Mouse (Mus musculus) limb, embryonic 13.5 days (tissue): ENCODE data around the gene Gpr152. TPM values are rescaled to one million over a fixed set of nuclear protein-coding genes. Genes with fewer than 3 reads are reported as not detected.
A peak's percentile ranks its signal among the peaks of the same experiment; 100 is the strongest.

Experiments used
- ATAC-seq: fragments of 200-750 bp; cut with Nextera tagmentation; 2 replicates; pipeline ENCODE4 v1.8.0; 2017; ENCODE audit warnings: low read depth, moderate number of reproducible peaks, moderate TSS enrichment; ENCODE audit not compliant: low FRiP score
- H3K27ac ChIP-seq: fragments of 300-500 bp; sonication (generic); 2 replicates; pipeline ENCODE4 v1.5.1; 2015; ENCODE audit warnings: inconsistent platforms, mild to moderate bottlenecking, moderate library complexity
- H3K27me3 ChIP-seq: fragments of 300-500 bp; sonication (generic); 2 replicates; pipeline ENCODE4 v1.6.1; 2015; ENCODE audit warnings: mild to moderate bottlenecking, inconsistent platforms
- H3K36me3 ChIP-seq: fragments of 300-500 bp; sonication (generic); 2 replicates; pipeline ENCODE4 v1.6.1; 2015; ENCODE audit warnings: inconsistent platforms, mild to moderate bottlenecking, moderate library complexity
- H3K4me1 ChIP-seq: fragments of 300-500 bp; sonication (generic); 2 replicates; pipeline ENCODE4 v1.6.1; 2015; ENCODE audit warnings: inconsistent platforms
- H3K4me2 ChIP-seq: fragments of 300-500 bp; sonication (generic); replicated peaks from 2 replicates; pipeline ENCODE4 v1.6.1; 2015; ENCODE audit warnings: inconsistent platforms, mild to moderate bottlenecking, moderate library complexity
- H3K4me3 ChIP-seq: fragments of 300-500 bp; sonication (generic); 2 replicates; pipeline ENCODE4 v1.5.1; 2015; ENCODE audit warnings: moderate library complexity, mild to moderate bottlenecking, inconsistent platforms
- H3K9ac ChIP-seq: fragments of 300-500 bp; sonication (generic); 2 replicates; pipeline ENCODE4 v1.6.1; 2015; ENCODE audit warnings: mild to moderate bottlenecking, inconsistent platforms
- H3K9me3 ChIP-seq: fragments of 300-500 bp; sonication (generic); 2 replicates; pipeline ENCODE4 v1.6.1; 2016; ENCODE audit warnings: inconsistent platforms
- WGBS: fragments of 180-500 bp; shearing (Covaris S2); methylation state at CpG from one replicate; pipeline ENCODE4 v1.1.7; 2015; 5-methylcytosine and 5-hydroxymethylcytosine counted together
- polyA plus RNA-seq: library from polyadenylated mRNA; unstranded; fragments of >200 nt; fragmentation: Nextera tagmentation; extraction: Ambion mirVana; gene quantifications from 2 replicates; pipeline ENCODE4 v1.2.1, GENCODE M21; 2015

Gene Gpr152
- polyA plus RNA-seq = not detected in 2 replicates

DNA sequence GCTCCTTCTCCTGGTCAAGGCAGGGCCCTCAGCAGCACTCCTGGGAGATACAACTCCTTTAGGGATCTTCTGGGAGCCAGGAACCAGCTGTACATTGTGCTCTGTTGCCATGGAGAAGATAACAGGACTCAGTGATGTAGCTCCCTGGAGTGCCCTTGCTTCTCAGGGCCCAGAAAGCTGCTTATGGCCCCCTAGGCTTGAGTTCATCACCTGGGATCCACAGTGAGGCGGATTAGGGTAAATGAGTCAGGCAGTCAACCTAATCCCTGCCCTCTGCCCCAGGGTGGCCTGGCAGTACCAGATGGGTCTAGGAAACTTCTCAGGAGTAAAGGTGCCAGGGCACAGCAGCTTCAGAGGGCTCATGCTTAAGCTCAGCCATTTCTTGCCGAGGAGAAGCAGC is at the start of gene Gpr152:
Gpr152 (plus strand) TSS at position 342 of the 400 bp plus-strand sequence.
- H3K4me1 ChIP-seq = no peaks in the 10 kb centered on the region
- no peak for ATAC-seq
- 0 out of 2 replicates have a peak within 1 kb of the TSS, but pooled peaks have one; percentile 1 for H3K9ac ChIP-seq
- H3K27ac ChIP-seq = no peak within 1 kb of the TSS
- H3K27me3 ChIP-seq = no peaks in the 10 kb centered on the region
- no peaks in the 10 kb centered on the region for H3K9me3 ChIP-seq
- H3K36me3 ChIP-seq = no peaks in the 10 kb centered on the region
- WGBS = 63% methylated on average over 2 of the region's 2 CpGs
- no peak within 1 kb of the TSS for H3K4me2 ChIP-seq
- no peak within 1 kb of the TSS for H3K4me3 ChIP-seq

DNA sequence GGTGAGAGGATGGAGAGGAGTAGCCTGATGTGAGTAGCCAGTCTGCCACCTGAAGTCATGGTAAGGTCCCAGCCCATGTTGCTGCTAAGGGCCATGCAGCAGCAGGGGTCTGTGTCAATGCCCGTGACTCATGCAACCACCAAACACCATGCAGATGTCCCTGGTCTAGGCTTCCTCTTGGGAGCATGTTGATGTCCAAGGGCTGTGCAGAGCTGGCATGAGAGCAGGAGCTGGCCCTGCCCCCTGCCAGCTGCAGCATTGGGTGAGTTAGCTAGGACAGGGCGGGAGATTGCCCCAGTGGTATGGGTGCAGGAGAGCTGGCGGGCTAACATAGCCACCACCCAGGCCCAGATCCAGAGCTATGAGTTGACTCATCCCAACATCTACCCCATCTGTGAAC is 49.1 kb upstream of the Gpr152 start:
- WGBS = 91% methylated on average over 3 of the region's 3 CpGs
- Histone ChIP-seq H3K36me3 (no peaks in the 10 kb centered on the region), H3K9ac (no peak overlapping the region), H3K27ac (no peak overlapping the region), H3K9me3 (no peaks in the 10 kb centered on the region), H3K4me3 (no peak overlapping the region), H3K4me1 (no peaks in the 10 kb centered on the region), H3K27me3 (no peaks in the 10 kb centered on the region; the same call in 1 of the 2 replicates), H3K4me2 (no peak overlapping the region)
- no peak for ATAC-seq

DNA sequence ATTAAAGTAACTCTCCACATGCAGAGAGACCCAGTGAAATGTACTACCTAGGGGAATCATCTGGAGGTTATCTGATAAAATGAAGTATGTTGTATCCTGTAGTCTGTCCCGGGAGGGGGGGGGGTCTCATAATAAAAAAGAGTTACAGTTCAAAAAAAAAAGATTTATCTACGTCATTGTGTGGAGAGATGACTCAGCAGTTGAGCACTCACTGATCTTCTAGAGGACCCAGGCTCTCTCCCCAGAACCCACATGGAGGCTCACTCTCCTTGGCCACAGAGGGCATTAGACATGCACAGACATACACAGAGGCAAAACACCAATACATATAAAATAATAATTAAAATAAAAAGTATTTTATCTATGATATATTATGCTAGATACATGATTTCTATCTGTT is 48.2 kb upstream of the Gpr152 start:
- peaks cover 6% of the 10 kb centered on the region for H3K4me1 ChIP-seq
- WGBS = 59% methylated on average over 2 of the region's 2 CpGs
- no peak for ATAC-seq
- no peaks in the 10 kb centered on the region for H3K36me3 ChIP-seq
- no peaks in the 10 kb centered on the region for H3K9me3 ChIP-seq
- H3K27ac ChIP-seq = no peak overlapping the region
- H3K27me3 ChIP-seq = no peaks in the 10 kb centered on the region; the same call in 1 of the 2 replicates
- no peak overlapping the region for H3K4me3 ChIP-seq
- H3K9ac ChIP-seq = no peak overlapping the region
- H3K4me2 ChIP-seq = no peak overlapping the region

DNA sequence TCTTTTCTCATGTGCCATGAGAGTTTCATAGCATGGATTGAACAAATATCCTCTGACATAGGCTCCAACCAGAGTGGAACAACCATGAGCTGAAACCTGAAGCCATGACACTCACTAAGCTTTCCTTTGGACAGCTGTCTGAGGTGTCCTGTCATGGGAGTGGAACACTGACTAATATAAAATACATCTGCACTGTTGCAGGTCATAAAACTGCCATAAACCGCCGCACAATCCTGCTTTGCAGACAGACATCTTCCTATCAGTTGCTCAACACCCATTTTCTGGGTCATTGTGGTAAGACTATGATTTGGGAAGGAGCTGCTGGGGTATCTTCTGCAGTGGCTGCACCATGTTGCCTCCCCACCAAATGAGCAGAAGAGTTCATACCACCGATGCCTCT is 46.8 kb upstream of the Gpr152 start:
- peaks cover 14% of the 10 kb centered on the region for H3K4me1 ChIP-seq
- no peak for ATAC-seq
- WGBS = 67% methylated on average over 3 of the region's 3 CpGs
- H3K9ac ChIP-seq = no peak overlapping the region
- no peaks in the 10 kb centered on the region for H3K9me3 ChIP-seq
- H3K4me2 ChIP-seq = no peak overlapping the region
- no peak overlapping the region for H3K27ac ChIP-seq
- no peaks in the 10 kb centered on the region for H3K36me3 ChIP-seq
- no peaks in the 10 kb centered on the region; the same call in 1 of the 2 replicates for H3K27me3 ChIP-seq
- no peak overlapping the region for H3K4me3 ChIP-seq

DNA sequence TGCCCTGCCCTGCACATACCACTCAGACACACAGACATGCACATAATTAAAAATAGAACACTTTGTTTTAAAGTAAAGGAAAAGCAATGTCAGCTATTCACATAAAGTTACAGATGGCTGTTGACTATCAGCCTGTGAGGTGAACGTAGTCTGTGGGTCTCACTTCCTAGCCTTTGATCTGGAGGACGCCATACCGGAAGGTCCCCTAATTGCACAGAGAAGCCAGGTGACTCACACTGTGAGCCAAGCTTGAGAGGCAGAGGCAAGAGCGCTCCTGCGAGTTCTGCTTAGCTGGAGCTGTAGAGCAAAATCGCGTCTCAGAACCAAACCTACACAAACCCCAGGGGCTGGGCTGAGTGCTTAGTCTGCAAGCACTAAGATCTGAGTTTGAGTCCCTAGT is 45.8 kb upstream of the Gpr152 start:
- no peak overlapping the region for H3K27ac ChIP-seq
- no peaks in the 10 kb centered on the region for H3K9me3 ChIP-seq
- H3K36me3 ChIP-seq = no peaks in the 10 kb centered on the region
- H3K4me3 ChIP-seq = no peak overlapping the region
- H3K9ac ChIP-seq = no peak overlapping the region
- H3K4me1 ChIP-seq = peaks cover 22% of the 10 kb centered on the region
- H3K4me2 ChIP-seq = no peak overlapping the region
- no peaks in the 10 kb centered on the region; the same call in 1 of the 2 replicates for H3K27me3 ChIP-seq
- WGBS = 42% methylated on average over 7 of the region's 7 CpGs
- ATAC-seq = no peak

DNA sequence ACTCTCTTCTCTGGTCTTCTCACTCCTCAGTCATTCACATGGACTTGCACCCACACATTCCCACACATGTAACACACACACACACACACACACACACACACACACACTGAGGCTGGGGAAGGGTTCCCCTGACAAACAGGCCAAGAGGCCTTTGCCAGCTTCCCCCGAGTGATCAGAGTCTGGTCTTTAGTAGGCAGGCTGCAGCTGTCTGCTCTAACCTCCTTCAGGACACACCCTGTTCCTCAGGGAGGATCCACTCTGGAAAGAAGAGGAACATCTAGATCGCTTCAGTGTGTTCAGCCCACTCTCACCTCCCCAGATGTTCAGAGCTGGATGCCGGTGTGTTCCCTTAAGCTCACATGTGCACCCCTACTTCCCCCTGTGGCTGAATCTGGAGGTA is 45.2 kb upstream of the Gpr152 start:
- Histone ChIP-seq H3K9me3 (no peaks in the 10 kb centered on the region), H3K36me3 (no peaks in the 10 kb centered on the region), H3K27ac (no peak overlapping the region), H3K4me2 (no peak overlapping the region), H3K9ac (no peak overlapping the region), H3K4me1 (peaks cover 26% of the 10 kb centered on the region), H3K4me3 (no peak overlapping the region), H3K27me3 (peaks cover 3% of the 10 kb centered on the region)
- ATAC-seq = no peak
- WGBS = 74% methylated on average over 3 of the region's 3 CpGs

DNA sequence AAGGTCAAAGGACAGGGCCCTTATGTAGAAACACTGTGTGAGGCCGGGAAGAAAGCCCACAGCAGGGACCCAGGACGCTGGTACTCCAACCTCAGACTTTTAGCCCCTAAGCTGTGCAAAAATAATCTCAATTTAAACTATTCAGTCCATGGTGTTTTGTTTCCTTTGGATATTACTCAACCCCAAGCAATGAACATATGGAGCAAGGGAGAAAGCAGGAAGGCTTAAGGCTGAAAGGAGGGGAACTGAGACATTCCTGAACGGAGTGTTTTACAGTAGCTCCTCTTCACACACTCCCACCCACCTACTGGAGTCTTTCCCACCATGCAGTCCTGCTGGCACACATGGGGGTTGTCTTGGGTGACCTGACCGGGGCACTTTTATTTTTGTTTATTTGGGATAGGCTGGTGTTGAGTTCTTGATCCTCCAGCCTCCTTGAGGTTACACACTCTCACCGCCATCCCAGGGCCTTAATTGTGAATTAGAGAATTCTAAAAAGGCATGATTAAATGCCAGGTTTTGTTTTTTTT is 44.7 kb upstream of the Gpr152 start:
- Histone ChIP-seq H3K4me2 (no peak overlapping the region), H3K36me3 (no peaks in the 10 kb centered on the region), H3K4me1 (peaks cover 31% of the 10 kb centered on the region), H3K9ac (no peak overlapping the region), H3K4me3 (no peak overlapping the region), H3K9me3 (no peaks in the 10 kb centered on the region), H3K27me3 (peaks cover 8% of the 10 kb centered on the region), H3K27ac (no peak overlapping the region)
- 81% methylated on average over 5 of the region's 5 CpGs for WGBS
- ATAC-seq = no peak

DNA sequence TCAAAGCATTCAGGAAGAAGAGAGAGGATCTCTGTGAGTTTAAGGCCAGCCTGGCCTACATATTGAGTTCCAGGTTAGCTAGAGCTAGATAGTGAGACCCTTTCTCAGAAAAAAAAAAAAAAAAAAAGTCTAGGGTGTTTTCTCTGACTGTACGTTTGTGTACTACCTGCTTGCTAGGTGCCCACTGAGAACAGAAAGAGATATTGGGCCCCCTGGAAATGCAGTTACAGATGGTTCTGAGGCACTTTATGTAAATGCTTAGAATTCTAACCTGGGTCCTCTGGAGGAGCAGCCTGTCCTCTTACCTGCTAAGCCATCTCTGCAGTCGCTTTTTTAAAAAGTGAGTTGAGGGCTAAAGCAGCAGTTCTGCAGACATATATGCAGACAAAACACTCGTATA is 43.8 kb upstream of the Gpr152 start:
- Histone ChIP-seq H3K27ac (no peak overlapping the region), H3K4me3 (no peak overlapping the region), H3K4me1 (peaks cover 40% of the 10 kb centered on the region), H3K27me3 (peaks cover 18% of the 10 kb centered on the region), H3K36me3 (no peaks in the 10 kb centered on the region), H3K9ac (no peak overlapping the region), H3K9me3 (no peaks in the 10 kb centered on the region), H3K4me2 (peak overlapping the region; percentile 74; the same call in 1 of the 2 replicates)
- WGBS = 65% methylated on average over 3 of the region's 3 CpGs
- no peak for ATAC-seq

DNA sequence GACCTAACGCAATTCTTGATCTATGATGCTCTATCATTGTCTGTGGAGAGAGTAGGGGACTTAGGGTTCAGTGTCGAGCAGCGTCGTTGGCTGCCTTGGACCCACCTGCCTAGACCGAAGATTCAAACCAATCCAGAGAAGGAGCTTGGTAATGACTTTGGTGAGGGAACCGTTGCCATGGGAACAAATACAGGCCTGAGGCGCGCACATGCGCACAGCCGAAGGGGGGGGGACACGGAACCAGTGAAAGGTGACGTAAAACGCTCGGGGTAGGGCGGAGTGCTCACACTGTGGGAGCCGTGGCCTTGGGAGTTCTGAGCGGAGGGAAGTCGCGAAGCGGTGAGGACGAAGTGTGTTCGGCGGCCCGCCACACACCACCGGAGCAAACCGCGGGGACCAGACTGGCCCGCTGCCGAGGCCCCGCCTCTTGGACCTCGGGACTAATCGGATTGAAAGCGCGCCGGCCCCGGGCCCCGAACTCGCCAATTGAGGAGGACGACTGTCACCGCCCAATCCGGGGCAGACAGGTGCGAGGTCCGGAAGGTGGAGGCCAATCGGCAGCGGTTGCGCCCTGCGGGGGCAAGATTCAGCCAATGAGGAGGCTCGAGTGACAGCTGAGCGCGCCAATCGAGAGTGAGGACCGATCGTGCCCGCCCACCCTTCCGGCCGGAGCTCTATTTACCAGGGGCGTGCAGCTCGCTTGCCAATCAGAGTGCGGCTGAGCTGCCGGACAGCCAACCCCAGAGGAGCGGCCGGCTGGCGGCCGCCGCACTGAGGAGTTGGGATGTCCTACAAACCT is 42.7 kb upstream of the Gpr152 start, which contains the start of gene Cdk2ap2:
Cdk2ap2 (plus strand) TSS at position 541 of the 799 bp plus-strand sequence.
- under 1% methylated on average over 65 of the region's 65 CpGs for WGBS
- Histone ChIP-seq H3K9ac (peak within 1 kb of the TSS; percentile 60), H3K4me3 (peak within 1 kb of the TSS; percentile 56), H3K36me3 (no peaks in the 10 kb centered on the region), H3K9me3 (no peaks in the 10 kb centered on the region), H3K27ac (peak within 1 kb of the TSS; percentile 52; the same call in 1 of the 2 replicates), H3K27me3 (peaks cover 28% of the 10 kb centered on the region), H3K4me2 (peak within 1 kb of the TSS; percentile 74), H3K4me1 (peaks cover 49% of the 10 kb centered on the region)
- ATAC-seq = peak; percentile 94

DNA sequence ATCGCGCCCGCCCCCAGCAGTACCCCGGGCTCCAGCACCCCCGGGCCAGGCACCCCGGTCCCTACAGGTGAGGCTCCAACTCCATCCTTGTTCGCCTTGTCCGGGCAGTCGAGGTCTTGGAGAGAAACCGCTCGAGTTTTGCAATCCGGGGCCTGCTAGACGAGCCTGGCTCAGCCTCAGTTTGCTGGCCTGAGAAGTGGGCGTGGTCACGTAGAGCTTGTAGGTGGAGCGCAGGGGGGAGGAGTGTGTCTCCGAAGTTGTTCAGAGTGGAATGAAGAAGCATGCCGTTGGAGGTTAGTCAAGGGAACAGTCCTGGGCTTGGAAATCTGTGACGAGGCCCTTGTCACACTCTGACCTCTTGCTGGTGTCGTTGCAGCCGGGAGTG is 42.2 kb upstream of the Gpr152 start:
- WGBS = 1% methylated on average over 21 of the region's 21 CpGs
- H3K36me3 ChIP-seq = no peaks in the 10 kb centered on the region
- H3K9me3 ChIP-seq = no peaks in the 10 kb centered on the region
- H3K9ac ChIP-seq = peak overlapping the region; percentile 57
- peak overlapping the region; percentile 74 for H3K4me2 ChIP-seq
- peaks cover 34% of the 10 kb centered on the region for H3K27me3 ChIP-seq
- peak; percentile 49; the same call in 1 of the 2 replicates for ATAC-seq
- H3K4me3 ChIP-seq = peak overlapping the region; percentile 56
- H3K27ac ChIP-seq = peak overlapping the region; percentile 52; the same call in 1 of the 2 replicates
- H3K4me1 ChIP-seq = peaks cover 49% of the 10 kb centered on the region

DNA sequence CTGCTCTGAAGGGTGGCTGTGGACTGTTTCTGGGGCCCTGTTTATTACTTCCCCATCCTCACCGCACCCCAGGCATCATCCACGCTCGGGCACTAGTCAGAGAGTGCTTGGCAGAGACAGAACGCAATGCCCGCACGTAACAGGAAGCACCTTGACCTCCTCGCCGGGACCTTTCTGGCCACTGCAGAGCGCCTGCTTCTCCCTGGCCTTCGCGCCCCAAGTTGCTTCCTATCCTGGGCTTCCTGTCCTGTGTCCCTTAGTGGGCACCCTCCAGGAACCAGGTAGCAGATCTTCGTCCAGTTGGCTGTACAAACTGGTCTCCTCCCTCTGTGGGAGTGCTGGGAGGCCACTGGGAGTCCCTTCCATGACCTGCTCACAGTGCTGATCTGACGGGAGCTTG is 41.2 kb upstream of the Gpr152 start:
- Histone ChIP-seq H3K9me3 (no peaks in the 10 kb centered on the region), H3K36me3 (no peaks in the 10 kb centered on the region), H3K4me1 (peaks cover 49% of the 10 kb centered on the region), H3K27me3 (peaks cover 44% of the 10 kb centered on the region), H3K9ac (no peak overlapping the region), H3K4me3 (no peak overlapping the region), H3K27ac (no peak overlapping the region), H3K4me2 (peak overlapping the region; percentile 95)
- WGBS = 93% methylated on average over 13 of the region's 13 CpGs
- no peak for ATAC-seq

DNA sequence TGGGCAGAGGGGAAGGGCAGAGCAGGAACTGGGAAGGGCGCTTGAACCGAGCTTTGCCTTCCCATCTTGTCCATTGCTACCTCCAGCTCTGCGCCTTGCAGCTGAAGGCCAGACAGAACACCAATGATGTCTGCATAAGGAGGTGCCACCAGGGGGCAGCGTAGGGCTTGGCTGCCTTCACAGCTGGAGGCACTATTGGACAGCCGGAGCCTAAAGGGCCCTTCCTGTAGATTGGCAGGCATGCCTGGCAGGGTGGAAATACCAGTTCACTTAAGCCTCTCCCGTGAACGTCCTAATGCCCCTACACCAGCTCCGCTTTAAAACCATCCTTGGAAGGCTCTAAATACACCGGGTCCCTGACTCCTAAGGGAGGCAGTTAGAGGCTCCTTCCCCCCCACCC is 40.5 kb upstream of the Gpr152 start:
- Histone ChIP-seq H3K9me3 (no peaks in the 10 kb centered on the region), H3K27ac (no peak overlapping the region), H3K27me3 (peaks cover 45% of the 10 kb centered on the region), H3K9ac (no peak overlapping the region), H3K4me3 (peak overlapping the region; percentile 10; the same call in 1 of the 2 replicates), H3K4me2 (peak overlapping the region; percentile 95), H3K4me1 (peaks cover 49% of the 10 kb centered on the region), H3K36me3 (no peaks in the 10 kb centered on the region)
- 10% methylated on average over 9 of the region's 9 CpGs for WGBS
- ATAC-seq = no peak
